Mouse (Mus musculus) thymus, adult 2 months (tissue): ENCODE results near the gene Tpst1.
A peak's percentile ranks its signal among the peaks of the same experiment; 100 is the strongest.

ENCODE experiments used
- CTCF ChIP-seq: fragments of 200-500 bp; IDR thresholded peaks from 2 replicates; pipeline ENCODE4 v1.5.1; 2012; ENCODE audit warnings: mild to moderate bottlenecking, control low read depth, low read length, moderate library complexity, borderline replicate concordance; ENCODE audit not compliant: control insufficient read depth, poor library complexity, insufficient read depth; ENCODE audit errors: extremely low read depth
- POLR2A ChIP-seq: fragments of 200-500 bp; IDR thresholded peaks from 2 replicates; pipeline ENCODE4 v1.6.1; 2012; ENCODE audit warnings: mild to moderate bottlenecking, low read length, control low read depth, moderate library complexity; ENCODE audit not compliant: control insufficient read depth, poor library complexity, insufficient read depth; ENCODE audit errors: extremely low read depth

DNA sequence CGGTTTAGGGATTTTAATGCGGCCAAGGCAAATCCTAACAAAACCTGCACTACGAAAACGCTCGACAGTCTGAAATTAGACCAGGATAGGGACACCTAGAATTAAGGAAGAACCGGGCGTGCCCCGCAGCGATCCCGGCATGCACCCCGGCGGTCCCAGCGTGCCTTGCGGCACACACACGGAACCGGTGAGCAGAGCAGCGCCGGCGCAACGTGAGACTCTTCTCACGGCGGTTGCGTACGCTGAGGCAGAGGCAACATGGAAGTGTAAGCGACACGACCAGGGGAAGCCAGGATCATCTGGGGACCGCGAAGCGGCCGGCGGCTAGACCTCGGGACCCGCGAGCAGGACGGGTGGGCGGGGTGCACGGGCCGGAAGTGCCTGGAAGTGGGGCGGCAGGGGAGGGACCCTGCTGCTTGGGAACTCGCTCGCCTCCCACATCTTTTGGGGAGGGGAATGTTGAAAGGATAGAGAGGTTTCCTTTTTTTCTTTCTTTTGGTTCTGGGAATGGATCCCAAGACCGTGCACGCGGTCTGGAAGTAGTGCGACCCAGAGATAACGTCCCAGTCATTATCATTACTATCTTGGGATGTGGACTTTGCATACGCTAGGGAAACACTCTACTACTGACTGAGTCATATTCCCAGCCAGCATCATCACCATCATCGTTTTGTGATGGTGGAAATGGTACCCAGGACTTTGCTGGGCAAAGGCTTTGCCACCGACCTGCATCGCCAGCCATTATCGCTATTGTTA is 43.8 kb upstream of the Tpst1 start, which contains the start of the genes Asl and Crcp:
- TF ChIP-seq CTCF (no peak), POLR2A (peak; percentile 53; the same call in 1 of the 2 replicates)
